Mouse (Mus musculus) embryonic facial prominence, embryonic 12.5 days (tissue): ENCODE results near the gene Itprid2. TPM values are rescaled to one million over a fixed set of nuclear protein-coding genes. Genes with fewer than 3 reads are reported as not detected.

Experiments
- ATAC-seq: fragments of 200-750 bp; cut with Nextera tagmentation; 2 replicates; pipeline ENCODE4 v1.8.0; 2017; ENCODE audit not compliant: insufficient number of reproducible peaks, insufficient read depth, low FRiP score, low TSS enrichment
- H3K27ac ChIP-seq: fragments of 300-500 bp; sonication (generic); 2 replicates; pipeline ENCODE4 v1.5.1; 2016; ENCODE audit warnings: mild to moderate bottlenecking
- H3K27me3 ChIP-seq: fragments of 300-500 bp; sonication (generic); 2 replicates; pipeline ENCODE4 v1.6.1; 2016; ENCODE audit warnings: mild to moderate bottlenecking, moderate library complexity
- H3K36me3 ChIP-seq: fragments of 300-500 bp; sonication (generic); 2 replicates; pipeline ENCODE4 v1.6.1; 2016; ENCODE audit warnings: mild to moderate bottlenecking
- H3K4me1 ChIP-seq: fragments of 300-500 bp; sonication (generic); 2 replicates; pipeline ENCODE4 v1.6.1; 2016
- H3K4me2 ChIP-seq: fragments of 300-500 bp; sonication (generic); replicated peaks from 2 replicates; pipeline ENCODE4 v1.6.1; 2016; ENCODE audit warnings: mild to moderate bottlenecking, moderate library complexity
- H3K4me3 ChIP-seq: fragments of 300-500 bp; sonication (generic); 2 replicates; pipeline ENCODE4 v1.5.1; 2016; ENCODE audit warnings: mild to moderate bottlenecking
- H3K9ac ChIP-seq: fragments of 300-500 bp; sonication (generic); 2 replicates; pipeline ENCODE4 v1.6.1; 2016; ENCODE audit warnings: mild to moderate bottlenecking, moderate library complexity
- H3K9me3 ChIP-seq: fragments of 300-500 bp; sonication (generic); 2 replicates; pipeline ENCODE4 v1.6.1; 2016; ENCODE audit warnings: mild to moderate bottlenecking, moderate library complexity
- WGBS: fragments of 180-500 bp; shearing (Covaris S2); methylation state at CpG from one replicate; pipeline ENCODE4 v1.1.7; 2016; 5-methylcytosine and 5-hydroxymethylcytosine counted together
- polyA plus RNA-seq: library from polyadenylated mRNA; unstranded; fragments of >200 nt; fragmentation: Nextera tagmentation; extraction: Ambion mirVana; gene quantifications from 2 replicates; pipeline ENCODE4 v1.2.1, GENCODE M21; 2016

Itprid2 gene
- polyA plus RNA-seq, 1 experiment from 2014 or later: 11.3 TPM

DNA sequence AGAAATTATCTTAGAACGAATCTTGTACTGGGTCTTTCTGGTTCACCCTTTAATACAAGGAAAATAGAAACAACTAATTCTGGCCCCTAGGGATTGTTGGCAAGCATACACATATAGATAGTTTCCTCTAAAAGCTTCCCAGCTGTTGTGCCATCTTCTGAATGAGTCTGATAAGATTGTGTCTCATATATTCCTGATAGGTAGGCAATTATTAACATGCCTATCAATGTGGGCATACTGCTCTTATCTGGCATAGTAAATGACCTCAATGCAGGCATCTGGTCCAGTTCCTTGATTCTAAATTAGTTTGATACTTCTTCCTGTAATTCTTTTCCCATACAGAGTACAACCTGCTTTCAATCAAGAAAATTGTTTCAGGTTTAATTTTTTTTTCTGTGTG, 87.3 kb downstream of the Itprid2 start:
- Histone ChIP-seq H3K27ac (no peak overlapping the region), H3K27me3 (no peaks in the 10 kb centered on the region), H3K36me3 (no peaks in the 10 kb centered on the region), H3K9me3 (no peaks in the 10 kb centered on the region), H3K9ac (no peak overlapping the region), H3K4me1 (no peaks in the 10 kb centered on the region), H3K4me2 (no peak overlapping the region), H3K4me3 (no peak overlapping the region)
- ATAC-seq: no peak
- WGBS: 56% methylated on average over 1 of the region's 1 CpGs

Other genes starting within 250 kb of the Itprid2 start
- gene Neurod1, start 178.6 kb upstream of the Itprid2 start, polyA plus RNA-seq: 17.3 and 19.1 TPM in 2 replicates
- 2.0 and 2.3 TPM in 2 replicates for gene Cerkl, start 178.6 kb upstream of the Itprid2 start, polyA plus RNA-seq
- 16.2 and 18.9 TPM in 2 replicates for gene Ppp1r1c, start 72.4 kb downstream of the Itprid2 start, polyA plus RNA-seq